Mouse (Mus musculus): Measurements from ENCODE around the gene Smarcd3. TPM values are rescaled to one million over a fixed set of nuclear protein-coding genes. Genes with fewer than 3 reads are reported as not detected.
"Not testable (repeated sequence)": the region's sequence is repeated elsewhere in the genome, so short reads cannot be mapped to it uniquely, and the experiment has no call there.

The Smarcd3 gene
- total RNA-seq, 2 experiments from 2014 or later, result 95.3 to 108 TPM

DNA sequence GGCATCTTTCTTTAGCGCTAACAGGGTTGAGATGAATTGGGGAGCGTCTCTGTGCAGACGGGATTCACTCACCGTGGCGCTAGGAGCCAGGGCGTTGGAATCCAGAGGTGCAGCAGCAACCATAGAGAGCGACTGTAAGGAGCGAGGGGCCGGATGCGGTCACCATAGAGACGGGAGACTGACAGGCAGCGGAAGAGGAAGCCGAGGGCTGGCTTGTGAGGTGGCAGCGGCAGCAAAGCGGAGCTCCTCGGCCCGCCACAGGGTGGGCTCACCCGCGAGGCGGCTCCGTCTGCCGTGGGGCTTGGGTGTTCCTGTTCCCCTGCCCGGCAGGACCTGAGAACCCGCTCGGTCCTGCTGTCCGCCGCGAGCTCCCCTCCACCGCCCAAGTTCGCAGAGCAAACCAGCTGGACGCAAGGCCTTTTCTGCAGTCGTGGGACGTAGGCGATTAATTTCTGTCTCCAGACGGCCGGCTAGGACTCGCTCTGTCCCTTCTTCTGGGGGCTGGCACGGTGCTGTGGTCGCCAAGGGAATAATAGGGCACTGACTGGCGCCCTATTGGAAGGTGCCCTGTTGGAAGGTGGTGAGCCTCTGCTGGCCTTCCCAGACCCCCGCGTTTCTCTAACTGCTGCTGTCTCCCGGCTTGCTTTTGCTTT is 37.5 kb downstream of the Smarcd3 start, which contains the start of gene Chpf2:
TSS of gene Chpf2 (plus strand) at position 195 of the 653 bp plus-strand sequence.
- peak; percentile 83 to 86 for DNase-seq (ENCODE audit: low spot score in 2 of 2)
- intact Hi-C loops (cut with DNase I), result no loop called here

GRCm38 (mm10) chr5:24586106-24586505 is 38.1 kb downstream of the Smarcd3 start:
- intact Hi-C loops (cut with DNase I), result no loop called here
- DNase-seq (ENCODE audit: low spot score in 2 of 2), result no peak

GRCm38 (mm10) chr5:24578109-24578963 is 45.9 kb downstream of the Smarcd3 start:
- DNase-seq (ENCODE audit: low spot score in 2 of 2), result no peak
- intact Hi-C loops (cut with DNase I), result no loop called here

DNA sequence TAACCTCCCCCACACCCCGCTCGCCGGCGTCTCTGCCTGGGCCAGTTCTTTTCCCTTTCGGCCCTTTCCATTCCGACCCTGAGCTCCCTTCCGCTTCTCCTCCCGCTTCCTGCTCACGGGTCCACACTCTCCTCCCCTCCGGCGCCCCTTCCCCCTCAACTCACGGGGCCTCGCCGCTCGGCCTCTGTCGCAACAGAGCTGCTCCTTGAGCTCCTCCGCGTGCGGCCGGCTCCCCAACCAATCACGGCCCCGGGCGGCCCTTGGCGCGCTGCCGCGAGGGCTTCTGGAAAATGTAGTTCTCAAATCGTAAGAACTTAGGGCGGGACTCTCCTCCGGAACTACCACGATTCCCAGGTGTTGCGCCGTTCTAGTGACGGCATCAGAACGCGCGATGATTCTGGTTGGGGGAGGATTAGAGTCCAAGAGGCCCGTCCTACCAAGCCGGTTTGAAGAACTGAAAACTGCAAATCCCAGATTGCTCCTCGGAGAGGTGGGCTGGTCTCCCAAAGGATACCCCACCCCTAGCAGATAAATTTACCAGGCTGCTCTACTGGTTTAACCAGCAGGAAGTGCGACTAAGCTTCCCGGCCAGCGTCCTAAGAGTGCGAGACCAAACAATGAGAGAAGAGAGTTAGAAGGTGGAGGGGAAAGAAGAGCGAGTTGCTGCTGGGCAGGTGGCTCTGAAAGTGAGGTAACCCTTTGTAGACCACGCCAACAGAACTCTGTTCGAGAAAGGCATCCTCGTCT is 46.9 kb downstream of the Smarcd3 start, which contains the start of gene Abcf2:
TSS of gene Abcf2 (minus strand) at position 285 of the 747 bp plus-strand sequence.
- DNase-seq (ENCODE audit: low spot score in 2 of 2), result peak; percentile 100
- intact Hi-C loops (cut with DNase I), result no loop called here

- DNase-seq (ENCODE audit: low spot score in 2 of 2), result no peak
- intact Hi-C loops (cut with DNase I), result no loop called here
Observed at GRCm38 (mm10) chr5:24576801-24577182, 47.4 kb downstream of the Smarcd3 start.

DNA sequence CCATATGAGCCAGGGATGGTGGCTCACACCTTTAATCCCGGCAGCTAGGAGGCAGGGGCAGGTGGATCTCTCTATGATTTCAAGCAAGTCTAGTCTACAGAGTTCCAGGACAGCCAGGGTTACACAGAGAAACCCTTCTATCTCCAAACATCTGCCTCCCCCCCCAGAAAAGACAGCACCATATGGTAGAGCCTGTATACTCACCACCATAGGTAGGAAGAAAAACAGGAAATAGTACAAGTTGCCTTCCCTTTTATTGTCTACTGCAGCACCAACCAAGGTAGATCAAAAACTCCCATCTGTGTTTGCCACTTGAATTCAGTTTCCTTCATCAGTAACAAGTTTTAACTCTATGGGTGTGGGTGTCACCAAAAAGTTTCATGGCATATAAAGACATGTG is 48.3 kb downstream of the Smarcd3 start:
- intact Hi-C loops (cut with DNase I), result no loop called here
- no peak for DNase-seq (ENCODE audit: low spot score in 2 of 2)

GRCm38 (mm10) chr5:24556709-24557108 is 67.5 kb downstream of the Smarcd3 start, which contains the start of gene 4931409K22Rik:
Gene 4931409K22Rik, minus strand, starts transcription at chr5:24556809.
- DNase-seq (ENCODE audit: low spot score in 2 of 2), result no peak
- intact Hi-C loops (cut with DNase I), result no loop called here

GRCm38 (mm10) chr5:24555335-24555734 is 68.9 kb downstream of the Smarcd3 start:
- intact Hi-C loops (cut with DNase I); DNase-seq (ENCODE audit: low spot score in 2 of 2): not testable (repeated sequence)

DNA sequence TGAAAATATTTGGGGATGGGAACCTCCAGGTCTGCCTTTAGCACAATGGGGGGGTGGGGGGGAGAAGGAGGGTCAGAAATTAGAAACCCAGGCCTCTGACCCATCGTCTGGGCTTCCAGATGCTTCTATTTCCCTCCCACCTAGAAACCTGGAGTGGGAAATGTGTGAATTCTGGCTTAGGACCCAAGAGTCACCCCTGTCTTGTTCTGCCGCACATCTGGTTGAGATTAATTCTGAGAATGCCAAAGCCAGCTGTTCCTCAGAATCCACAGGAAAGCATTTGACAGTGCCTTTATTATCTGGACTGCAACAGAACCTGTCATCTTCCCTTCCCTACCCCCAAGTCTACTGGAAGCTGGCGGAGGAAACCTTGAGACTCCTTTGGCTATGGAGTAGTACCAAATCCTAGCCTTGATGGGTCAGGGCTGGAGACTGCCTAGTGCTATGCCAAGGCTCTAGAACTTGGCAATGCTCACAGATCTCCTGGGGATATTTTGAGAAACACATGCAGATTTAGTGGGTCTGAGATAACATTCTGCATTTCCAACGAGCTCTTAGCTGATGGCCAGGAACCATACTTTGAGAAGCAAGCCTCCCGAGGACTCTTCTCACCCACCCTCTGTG is 70.5 kb downstream of the Smarcd3 start:
- no peak for DNase-seq (ENCODE audit: low spot score in 2 of 2)
- intact Hi-C loops (cut with DNase I), result no loop called here

DNA sequence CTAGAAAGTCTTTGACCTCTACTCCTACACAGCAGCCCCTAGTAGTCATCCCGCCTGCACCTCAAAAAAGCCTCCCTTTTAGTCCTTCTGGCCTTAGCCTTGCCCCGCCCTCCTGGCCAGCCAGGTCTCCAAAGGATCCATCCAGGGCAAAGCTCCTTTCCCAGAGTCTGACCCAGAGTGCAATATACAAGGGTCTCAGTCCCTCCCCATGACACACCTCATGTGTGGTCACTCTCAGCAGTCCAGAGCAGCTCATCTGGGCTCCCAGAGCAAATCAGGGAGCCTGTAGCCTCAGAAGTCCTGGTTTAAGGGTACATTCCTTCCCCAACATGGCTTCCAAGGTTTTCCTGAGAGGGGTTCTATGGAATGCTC is 72.9 kb downstream of the Smarcd3 start:
- DNase-seq (ENCODE audit: low spot score in 2 of 2), result no peak
- intact Hi-C loops (cut with DNase I), result no loop called here

DNA sequence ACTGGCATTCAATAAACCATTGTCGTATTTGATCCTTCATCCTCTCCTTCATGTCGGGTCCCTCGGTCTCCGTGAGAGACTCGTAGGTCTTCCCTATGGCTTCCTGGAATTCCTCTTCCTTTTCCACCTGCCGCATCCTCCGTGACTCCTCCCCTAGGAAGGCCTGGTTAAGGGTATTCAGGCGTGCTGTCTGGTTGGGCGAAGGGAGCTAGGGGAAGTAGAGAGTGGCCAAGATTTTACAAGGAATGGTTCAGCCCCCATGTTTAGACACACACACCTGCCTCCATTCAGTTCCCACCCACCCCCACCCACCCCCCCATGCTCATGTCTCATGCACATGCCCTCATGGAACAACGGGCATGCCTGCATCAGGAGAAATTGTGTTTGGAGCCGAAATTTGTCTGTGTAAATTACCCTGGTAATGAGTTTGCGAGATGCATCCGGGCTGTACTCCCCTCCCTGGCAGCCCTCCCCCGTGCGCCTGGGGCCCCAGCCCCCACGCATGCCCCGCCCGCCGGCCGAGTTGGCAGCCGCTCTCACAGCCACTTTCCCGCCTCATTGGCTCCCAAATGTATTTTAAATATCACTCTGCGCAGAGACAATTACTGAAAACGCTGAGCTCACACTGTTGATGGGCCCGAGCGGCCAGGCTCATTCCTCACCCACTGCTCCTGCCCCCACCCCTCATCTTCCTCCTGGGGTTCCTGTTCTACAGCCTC is 73.5 kb downstream of the Smarcd3 start:
- DNase-seq (ENCODE audit: low spot score in 2 of 2), result peak; percentile 63 to 70
- intact Hi-C loops (cut with DNase I), result no loop called here

DNA sequence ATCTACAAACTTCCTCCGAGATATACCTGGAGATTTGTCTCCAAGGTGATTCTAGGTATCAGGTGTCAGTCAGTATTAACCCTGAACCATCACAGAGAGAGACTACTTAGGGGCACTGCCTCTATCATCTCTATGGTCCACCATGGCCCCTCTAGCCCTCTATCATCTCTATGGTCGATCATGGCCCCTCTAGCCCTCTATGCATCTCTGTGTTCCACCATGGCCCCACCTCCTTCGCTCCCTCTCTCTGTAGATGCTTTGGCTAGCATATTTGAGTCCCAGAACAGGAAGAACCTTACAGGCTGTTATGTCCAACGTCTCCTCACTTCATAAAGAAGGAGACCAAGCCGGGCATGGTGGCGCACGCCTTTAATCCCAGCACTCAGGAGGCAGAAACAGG is 81.6 kb downstream of the Smarcd3 start:
- no peak for DNase-seq (ENCODE audit: low spot score in 2 of 2)
- intact Hi-C loops (cut with DNase I), result no loop called here

DNA sequence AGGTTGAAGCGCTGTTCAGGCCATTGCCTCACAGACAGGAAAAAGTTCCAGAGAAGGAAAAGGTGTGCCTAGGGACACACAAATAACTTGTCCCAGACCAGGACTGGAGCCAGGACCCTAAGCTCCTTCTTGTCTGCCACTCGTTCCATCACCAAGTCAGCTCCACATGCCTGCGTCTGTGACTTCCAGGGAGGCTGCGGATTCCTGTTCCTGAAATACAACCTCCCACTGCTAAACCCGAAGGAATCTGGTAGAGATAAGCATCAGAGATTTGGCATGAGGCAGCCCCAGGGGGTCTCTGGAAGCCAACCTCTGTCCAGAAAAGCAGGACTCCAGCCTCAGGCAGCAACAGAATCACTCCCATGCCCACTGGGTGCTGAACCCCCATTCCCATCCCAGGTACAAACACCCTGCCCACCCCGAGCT is 83.1 kb downstream of the Smarcd3 start:
- intact Hi-C loops (cut with DNase I), result no loop called here
- DNase-seq (ENCODE audit: low spot score in 2 of 2), result no peak

Small RNA genes lying within 50 kb of the gene (microRNA-seq; reads per million reads assigned to microRNA genes)
- gene Mir671, result 2,164 reads per million, percentile 86 among the genes with 10 or more reads in this experiment

Other genes starting within 250 kb of the Smarcd3 start
- gene Atg9b, start 232.3 kb downstream of the Smarcd3 start, total RNA-seq (2021), result 1 to 10 TPM; 2.4 to 4.4 TPM
- 10 to 100 TPM; 52.1 to 57.4 TPM for gene Abcb8, start 230.7 kb downstream of the Smarcd3 start, total RNA-seq (2021)
- not detected for gene Asic3, start 211.0 kb downstream of the Smarcd3 start, total RNA-seq (2021)
- gene Cdk5, start 200.9 kb downstream of the Smarcd3 start, total RNA-seq (2021), result 100 to 1,000 TPM; 127 to 133 TPM
- gene Slc4a2, start 200.6 kb downstream of the Smarcd3 start, total RNA-seq (2021), result 10 to 100 TPM; 36.5 to 38.6 TPM
- 100 to 1,000 TPM; 131 to 133 TPM for gene Fastk, start 179.1 kb downstream of the Smarcd3 start, total RNA-seq (2021)
- 10 to 100 TPM; 24.8 to 32.5 TPM for gene Tmub1, start 176.6 kb downstream of the Smarcd3 start, total RNA-seq (2021)
- gene Agap3, start 172.2 kb downstream of the Smarcd3 start, total RNA-seq (2021), result 100 to 1,000 TPM; 507 to 566 TPM
- under 1 TPM in 1 of 2 experiments, not detected in 1; 0.61 TPM for gene Gbx1, start 97.2 kb downstream of the Smarcd3 start, total RNA-seq (2021)
- under 1 TPM in 1 of 2 experiments, not detected in 1; 0.27 TPM for gene Asb10, start 83.4 kb downstream of the Smarcd3 start, total RNA-seq (2021)
- gene 4931409K22Rik, start 67.6 kb downstream of the Smarcd3 start, total RNA-seq (2021), result under 1 TPM in 1 of 2 experiments, not detected in 1; 0.23 TPM
- 10 to 100 TPM; 85.2 to 90.3 TPM for gene Abcf2, start 46.9 kb downstream of the Smarcd3 start, total RNA-seq (2021)
- gene Chpf2, start 37.7 kb downstream of the Smarcd3 start, total RNA-seq (2021), result 10 to 100 TPM; 69.2 to 76.9 TPM
- gene Nub1, start 61.1 kb upstream of the Smarcd3 start, total RNA-seq (2021), result 10 to 100 TPM; 73.5 to 77.9 TPM
- under 1 TPM; 0.42 to 0.93 TPM for gene Wdr86, start 106.3 kb upstream of the Smarcd3 start, total RNA-seq (2021)
- gene Crygn, start 133.6 kb upstream of the Smarcd3 start, total RNA-seq (2021), result not detected
- gene Rheb, start 218.2 kb upstream of the Smarcd3 start, total RNA-seq (2021), result 100 to 1,000 TPM; 119 to 120 TPM

Measured in left cerebral cortex, postnatal 36 days (tissue).